ENCODE assay signal across 27 mouse cellular contexts in genomic region chr2:121886406-121886805, GRCm38 (mm10). TPM values are rescaled to one million over a fixed set of nuclear protein-coding genes. Genes with fewer than 3 reads are reported as not detected.
A peak's percentile ranks its signal among the peaks of the same experiment; 100 is the strongest.
DNase-seq lines count a peak whose midpoint lies in the region; ATAC-seq and TF ChIP-seq lines count a peak whose summit lies in the region.
"Had no signal": no experiment of that assay in that cellular context is flagged by ENCODE, and none has a peak within 500 bp of the region (broad histone marks: within the 10 kb centered on the region; RNA-seq: fewer than 3 reads in every experiment).

No protein-coding gene starts in this region.

- peaks cover 7% of the 10 kb centered on the region; the same call in 1 of the 2 replicates for H3K4me1 ChIP-seq in kidney, adult 2 months (ENCODE audit: control insufficient read depth, insufficient read depth, low read length)
- H3K4me1 ChIP-seq in kidney, embryonic 16.5 days (ENCODE audit: insufficient read depth, low read length), result peaks cover 9% of the 10 kb centered on the region
- H3K4me1 ChIP-seq in kidney, embryonic 15.5 days, result 0 out of 2 replicates have a peak, but pooled peaks cover 7% of the 10 kb centered on the region
- H3K4me1 ChIP-seq: embryonic facial prominence, embryonic 13.5 days; embryonic facial prominence, embryonic 15.5 days; forebrain, embryonic 10.5 days; forebrain, embryonic 12.5 days had no signal

- TF ChIP-seq CTCF in kidney, adult 2 months (conservative IDR thresholded peaks at IDR 0.05; ENCODE audit: insufficient read depth, insufficient read length, low read depth, low read length), result no peak

- no peaks in the 10 kb centered on the region for H3K36me3 ChIP-seq in kidney, adult 2 months (ENCODE audit: control insufficient read depth, insufficient read depth, low read length)
- H3K36me3 ChIP-seq in kidney, embryonic 16.5 days (ENCODE audit: insufficient read depth, low read length), result 0 out of 2 replicates have a peak, but pooled peaks cover 2% of the 10 kb centered on the region
- H3K36me3 ChIP-seq in kidney, embryonic 15.5 days, result no peaks in the 10 kb centered on the region
- H3K36me3 ChIP-seq: embryonic facial prominence, embryonic 13.5 days; embryonic facial prominence, embryonic 15.5 days; forebrain, embryonic 12.5 days had no signal

- H3K27ac ChIP-seq in kidney, adult 2 months (ENCODE audit: insufficient read depth, low read depth, low read length), result no peak overlapping the region
- H3K27ac ChIP-seq in kidney, embryonic 16.5 days (ENCODE audit: low read length), result no peak overlapping the region
- H3K27ac ChIP-seq in kidney, embryonic 15.5 days, result no peak overlapping the region
- H3K27ac ChIP-seq: embryonic facial prominence, embryonic 13.5 days; embryonic facial prominence, embryonic 15.5 days; forebrain, embryonic 10.5 days; forebrain, embryonic 12.5 days had no signal

- no peak overlapping the region for H3K4me2 ChIP-seq in kidney, embryonic 16.5 days (replicated peaks; ENCODE audit: low read depth, low read length)
- H3K4me2 ChIP-seq in kidney, embryonic 15.5 days, result no peak overlapping the region
- H3K4me2 ChIP-seq: embryonic facial prominence, embryonic 13.5 days; embryonic facial prominence, embryonic 15.5 days; forebrain, embryonic 12.5 days had no signal

- WGBS in kidney, adult 2 months, result 63% methylated on average over 1 of the region's 1 CpGs
- WGBS in kidney, embryonic 16.5 days, result 90% methylated on average over 1 of the region's 1 CpGs
- 91% methylated on average over 1 of the region's 1 CpGs for WGBS in kidney, embryonic 15.5 days

- no peak for TF ChIP-seq POLR2A in kidney, adult 2 months (IDR thresholded peaks at IDR 0.05; ENCODE audit: low read depth, low read length)

- peak; percentile 55 for DNase-seq in kidney, adult 2 months
- DNase-seq in kidney, postnatal 10 days, result peak; percentile 17
- peak; percentile 20 to 61 for DNase-seq in kidney, postnatal 25 days
- no peak for DNase-seq in right cerebral cortex, postnatal 36 days (ENCODE audit: low spot score in 2 of 2)
- no peak for DNase-seq in cerebellum, postnatal 10 days
- DNase-seq: adrenal gland, adult 8-10 months; adrenal gland, postnatal 14 days; adrenal gland, postnatal 36 days; cerebellum, adult 11-12 months; cerebellum, adult 2 months; cerebellum, adult 9-10 months; cerebellum, postnatal 14 days; cerebellum, postnatal 36 days; embryo, embryonic 11 days had no signal

- no peaks in the 10 kb centered on the region for H3K27me3 ChIP-seq in kidney, adult 2 months (replicated peaks; ENCODE audit: control insufficient read depth, insufficient read depth, low read length)
- no peaks in the 10 kb centered on the region for H3K27me3 ChIP-seq in kidney, embryonic 16.5 days (ENCODE audit: insufficient read depth, low read length)
- no peaks in the 10 kb centered on the region for H3K27me3 ChIP-seq in kidney, embryonic 15.5 days
- H3K27me3 ChIP-seq: CH12.LX; embryonic facial prominence, embryonic 13.5 days; embryonic facial prominence, embryonic 15.5 days; forebrain, embryonic 12.5 days; Patski had no signal

- no peak overlapping the region for H3K4me3 ChIP-seq in kidney, adult 2 months (ENCODE audit: insufficient read depth, low read depth, low read length)
- no peak overlapping the region for H3K4me3 ChIP-seq in kidney, embryonic 16.5 days (ENCODE audit: low read length)
- H3K4me3 ChIP-seq in kidney, embryonic 15.5 days (replicated peaks), result no peak overlapping the region
- H3K4me3 ChIP-seq: embryonic facial prominence, embryonic 13.5 days; embryonic facial prominence, embryonic 15.5 days; erythroblast, embryonic 14.5 days; forebrain, embryonic 10.5 days; forebrain, embryonic 12.5 days had no signal

- H3K9ac ChIP-seq in kidney, embryonic 16.5 days (replicated peaks; ENCODE audit: low read length), result no peak overlapping the region
- no peak overlapping the region for H3K9ac ChIP-seq in kidney, embryonic 15.5 days
- H3K9ac ChIP-seq: embryonic facial prominence, embryonic 13.5 days; embryonic facial prominence, embryonic 15.5 days; forebrain, embryonic 12.5 days had no signal

- ATAC-seq in kidney, embryonic 16.5 days (ENCODE audit: low FRiP score, low TSS enrichment), result no peak
- ATAC-seq in kidney, embryonic 15.5 days (replicated peaks; ENCODE audit: low FRiP score), result no peak
- ATAC-seq: activated CD4-positive, CD25-positive, alpha-beta regulatory T cell, adult 4 months; forebrain, embryonic 14.5 days; forebrain, embryonic 16.5 days; Patski had no signal

- no peaks in the 10 kb centered on the region for H3K9me3 ChIP-seq in kidney, embryonic 16.5 days (ENCODE audit: low read length)
- no peaks in the 10 kb centered on the region for H3K9me3 ChIP-seq in kidney, embryonic 15.5 days (replicated peaks)
- H3K9me3 ChIP-seq: embryonic facial prominence, embryonic 13.5 days; embryonic facial prominence, embryonic 15.5 days; forebrain, embryonic 10.5 days; forebrain, embryonic 12.5 days; G1E had no signal

RNA-seq across cellular contexts. Expression of gene Casc4, which starts 19.6 kb away (rescaled TPM):
- polyA plus RNA-seq in kidney, adult 2 months (2012; rRNA removed), result 9.6 and 12.9 TPM in 2 replicates
- polyA plus RNA-seq in kidney, embryonic 16.5 days (2015; fragmentation: Nextera tagmentation; extraction: Ambion mirVana), result 15.0 and 20.2 TPM in 2 replicates
- polyA plus RNA-seq in kidney, embryonic 15.5 days (2015; fragmentation: Nextera tagmentation; extraction: Ambion mirVana), result 20.0 and 23.3 TPM in 2 replicates
- polyA plus RNA-seq: erythroblast, embryonic 14.5 days had no signal

Comparison
In these comparisons a context has a peak if more than half of its experiments do, and no peak if none do; other contexts are left out.
1. DNase-seq: peak in kidney, adult 2 months (single experiment), kidney, postnatal 10 days (single experiment) and kidney, postnatal 25 days (2 of 2); none in right cerebral cortex, postnatal 36 days (0 of 2) and cerebellum, postnatal 10 days (0 of 2).